Mouse (Mus musculus): ENCODE measurements around the gene Spata31d1d.

DNA sequence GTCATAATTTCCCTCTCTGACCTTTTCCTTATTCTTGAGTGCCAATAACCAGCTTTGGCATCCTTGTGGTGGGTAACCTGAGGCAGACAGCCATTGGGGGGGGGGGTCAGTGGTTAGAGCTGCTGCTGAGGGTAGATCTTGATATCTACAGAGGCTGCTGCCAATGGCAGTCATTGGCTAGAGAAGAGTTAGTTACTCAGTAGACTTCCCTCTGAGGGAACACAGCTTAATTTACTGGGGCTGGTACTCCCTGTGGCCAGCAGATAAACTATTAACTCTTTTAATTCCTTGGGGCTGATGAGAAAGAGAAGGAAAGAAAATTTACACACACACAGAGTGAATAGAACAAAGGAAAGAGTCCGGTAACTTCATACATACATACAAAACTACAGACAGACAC is 12.1 kb downstream of the Spata31d1d start:
- TF ChIP-seq CTCF (IDR thresholded peaks at IDR 0.05) = no peak
- no peak for TF ChIP-seq EP300 (IDR thresholded peaks at IDR 0.05)
